Mouse (Mus musculus): ENCODE results near the gene Dysf. TPM values are rescaled to one million over a fixed set of nuclear protein-coding genes. Genes with fewer than 3 reads are reported as not detected.

Dysf gene
- polyA plus RNA-seq, 2 experiments, result 1.6 to 1.9 TPM

GRCm38 (mm10) chr6:84124609-84125008 lies 116.2 kb downstream of the Dysf start:
- no peak for ATAC-seq (ENCODE audit: insufficient read depth)
- no peak for DNase-seq (ENCODE audit: low read depth in 3 of 3, low spot score in 3 of 3)
- Histone ChIP-seq H3K27ac (no peak overlapping the region), H3K4me1 (replicated peaks; ENCODE audit: control insufficient read depth in 2 of 2, insufficient read depth in 2 of 2, low read length in 1 of 2) (no peaks in the 10 kb centered on the region), H3K9me3 (ENCODE audit: control insufficient read depth, low read length) (no peaks in the 10 kb centered on the region), H3K9ac (replicated peaks) (no peak overlapping the region), H3K4me3 (ENCODE audit: insufficient read depth in 1 of 2, low read depth in 2 of 2, low read length in 2 of 2) (no peak overlapping the region), H3K4me2 (ENCODE audit: low read depth) (no peak overlapping the region), H3K36me3 (replicated peaks; ENCODE audit: control insufficient read depth, insufficient read depth, low read depth) (no peaks in the 10 kb centered on the region), H3K27me3 (ENCODE audit: control insufficient read depth, insufficient read depth, low read length) (no peaks in the 10 kb centered on the region)
- WGBS (ENCODE audit: insufficient replicate concordance), result 66% methylated on average over 9 of the region's 9 CpGs
- TF ChIP-seq CTCF (IDR thresholded peaks at IDR 0.05; ENCODE audit: low read depth) (no peak), EP300 (IDR thresholded peaks at IDR 0.05; ENCODE audit: low read depth) (no peak)

DNA sequence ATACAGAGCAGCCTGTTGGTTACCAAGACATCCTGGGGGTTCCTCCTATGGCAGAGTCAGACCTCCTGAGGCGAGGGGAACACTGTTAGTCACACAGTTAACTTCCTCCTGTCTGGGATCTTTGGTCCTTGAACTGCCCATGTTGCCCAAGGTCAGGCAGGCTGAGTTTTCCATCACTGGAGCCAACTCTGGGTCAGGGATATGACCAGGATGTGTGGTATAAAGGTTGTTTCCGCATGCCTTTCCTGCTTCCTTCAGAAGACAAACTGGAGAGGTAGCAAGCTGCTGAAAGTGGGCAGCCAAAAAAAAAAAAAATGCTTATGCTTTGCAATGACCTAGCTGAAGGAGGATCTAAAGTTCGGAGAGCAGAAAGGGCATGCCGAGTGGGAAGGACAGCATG lies 116.7 kb downstream of the Dysf start:
- H3K9me3 ChIP-seq (ENCODE audit: control insufficient read depth, low read length), result no peaks in the 10 kb centered on the region
- no peaks in the 10 kb centered on the region for H3K27me3 ChIP-seq (ENCODE audit: control insufficient read depth, insufficient read depth, low read length)
- H3K27ac ChIP-seq, result no peak overlapping the region
- H3K9ac ChIP-seq (replicated peaks), result no peak overlapping the region
- no peak for TF ChIP-seq EP300 (IDR thresholded peaks at IDR 0.05; ENCODE audit: low read depth)
- no peak for TF ChIP-seq CTCF (IDR thresholded peaks at IDR 0.05; ENCODE audit: low read depth)
- DNase-seq (ENCODE audit: low read depth in 3 of 3, low spot score in 3 of 3) (no peak), ATAC-seq (ENCODE audit: insufficient read depth) (no peak)
- no peak overlapping the region for H3K4me3 ChIP-seq (ENCODE audit: insufficient read depth in 1 of 2, low read depth in 2 of 2, low read length in 2 of 2)
- WGBS (ENCODE audit: insufficient replicate concordance), result 42% methylated on average over 4 of the region's 4 CpGs
- H3K36me3 ChIP-seq (replicated peaks; ENCODE audit: control insufficient read depth, insufficient read depth, low read depth), result no peaks in the 10 kb centered on the region
- no peak overlapping the region for H3K4me2 ChIP-seq (ENCODE audit: low read depth)
- no peaks in the 10 kb centered on the region for H3K4me1 ChIP-seq (replicated peaks; ENCODE audit: control insufficient read depth in 2 of 2, insufficient read depth in 2 of 2, low read length in 1 of 2)

DNA sequence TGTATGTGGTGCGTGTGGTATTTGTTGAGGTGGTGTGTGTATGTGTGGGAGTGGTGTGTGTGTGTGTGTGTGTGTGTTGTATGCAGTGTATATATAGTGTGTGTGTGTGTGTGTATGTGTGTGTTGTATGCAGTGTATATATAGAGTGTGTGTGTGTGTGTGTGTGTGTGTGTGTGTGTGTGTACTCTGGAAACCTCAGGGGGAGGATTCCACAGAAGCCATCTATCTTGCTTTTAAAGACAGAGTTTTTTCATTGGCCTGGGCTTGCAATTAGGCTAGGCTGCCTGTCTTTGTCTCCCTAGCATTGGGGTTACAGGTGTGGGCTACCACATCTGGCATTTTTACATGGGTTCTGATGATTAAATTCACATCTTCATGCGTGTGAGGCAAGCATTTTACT lies 119.8 kb downstream of the Dysf start:
- no peak overlapping the region for H3K4me2 ChIP-seq (ENCODE audit: low read depth)
- no peaks in the 10 kb centered on the region for H3K9me3 ChIP-seq (ENCODE audit: control insufficient read depth, low read length)
- TF ChIP-seq EP300 (IDR thresholded peaks at IDR 0.05; ENCODE audit: low read depth), result no peak
- no peak for TF ChIP-seq CTCF (IDR thresholded peaks at IDR 0.05; ENCODE audit: low read depth)
- no peaks in the 10 kb centered on the region for H3K36me3 ChIP-seq (replicated peaks; ENCODE audit: control insufficient read depth, insufficient read depth, low read depth)
- no peak for DNase-seq (ENCODE audit: low read depth in 3 of 3, low spot score in 3 of 3)
- ATAC-seq (ENCODE audit: insufficient read depth), result no peak
- no peaks in the 10 kb centered on the region for H3K4me1 ChIP-seq (replicated peaks; ENCODE audit: control insufficient read depth in 2 of 2, insufficient read depth in 2 of 2, low read length in 1 of 2)
- WGBS (ENCODE audit: insufficient replicate concordance), result 67% methylated on average over 2 of the region's 2 CpGs
- H3K27me3 ChIP-seq (ENCODE audit: control insufficient read depth, insufficient read depth, low read length), result no peaks in the 10 kb centered on the region
- no peak overlapping the region for H3K27ac ChIP-seq
- H3K4me3 ChIP-seq (ENCODE audit: insufficient read depth in 1 of 2, low read depth in 2 of 2, low read length in 2 of 2), result no peak overlapping the region
- H3K9ac ChIP-seq (replicated peaks), result no peak overlapping the region

DNA sequence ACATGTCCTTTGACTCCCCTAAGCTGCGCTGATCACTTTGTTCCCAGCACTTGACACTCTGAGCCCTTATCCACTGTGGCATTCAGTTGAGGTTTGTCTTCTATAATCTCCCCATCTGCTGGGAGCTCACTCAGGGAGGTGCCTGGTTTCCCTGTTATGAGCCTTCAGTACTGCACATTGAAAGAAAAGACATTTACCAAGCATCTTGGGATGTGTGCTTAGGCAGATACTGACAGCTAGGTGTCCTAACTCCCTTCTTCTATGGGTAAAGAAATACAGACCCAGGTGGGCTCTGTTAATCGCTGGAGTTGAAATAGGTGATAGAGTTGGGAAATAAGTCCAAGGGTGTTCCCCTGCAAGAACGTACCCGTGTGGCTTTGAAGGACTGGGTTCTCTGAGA lies 122.5 kb downstream of the Dysf start:
- no peak overlapping the region for H3K4me3 ChIP-seq (ENCODE audit: insufficient read depth in 1 of 2, low read depth in 2 of 2, low read length in 2 of 2)
- no peak for ATAC-seq (ENCODE audit: insufficient read depth)
- no peak overlapping the region for H3K4me2 ChIP-seq (ENCODE audit: low read depth)
- 56% methylated on average over 4 of the region's 4 CpGs for WGBS (ENCODE audit: insufficient replicate concordance)
- no peaks in the 10 kb centered on the region for H3K36me3 ChIP-seq (replicated peaks; ENCODE audit: control insufficient read depth, insufficient read depth, low read depth)
- no peaks in the 10 kb centered on the region for H3K9me3 ChIP-seq (ENCODE audit: control insufficient read depth, low read length)
- no peaks in the 10 kb centered on the region for H3K4me1 ChIP-seq (replicated peaks; ENCODE audit: control insufficient read depth in 2 of 2, insufficient read depth in 2 of 2, low read length in 1 of 2)
- TF ChIP-seq CTCF (IDR thresholded peaks at IDR 0.05; ENCODE audit: low read depth), result no peak
- TF ChIP-seq EP300 (IDR thresholded peaks at IDR 0.05; ENCODE audit: low read depth), result no peak
- no peak for DNase-seq (ENCODE audit: low read depth in 3 of 3, low spot score in 3 of 3)
- H3K27me3 ChIP-seq (ENCODE audit: control insufficient read depth, insufficient read depth, low read length), result no peaks in the 10 kb centered on the region
- H3K9ac ChIP-seq (replicated peaks), result no peak overlapping the region
- no peak overlapping the region for H3K27ac ChIP-seq

DNA sequence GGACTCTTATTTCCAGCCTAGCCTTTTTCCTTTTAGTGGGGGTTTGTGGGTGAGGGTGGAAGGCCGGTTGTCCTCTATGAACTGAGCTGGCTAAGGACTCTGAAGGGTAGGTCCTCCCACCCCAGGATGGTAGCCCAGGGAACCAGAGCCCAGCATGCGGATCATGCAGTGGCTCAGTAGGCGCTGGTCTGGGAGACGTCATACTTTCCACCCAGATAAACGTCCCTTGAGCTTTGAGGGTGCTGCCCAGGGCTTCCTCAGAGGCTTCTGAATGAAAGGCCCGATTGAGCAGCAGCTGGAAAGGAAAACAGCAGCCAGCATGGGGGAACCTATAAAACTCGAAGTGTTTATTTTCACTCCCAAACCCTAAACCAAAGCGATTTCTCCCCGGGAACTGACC lies 123.1 kb downstream of the Dysf start:
- WGBS (ENCODE audit: insufficient replicate concordance), result 64% methylated on average over 9 of the region's 9 CpGs
- Histone ChIP-seq H3K27me3 (ENCODE audit: control insufficient read depth, insufficient read depth, low read length) (no peaks in the 10 kb centered on the region), H3K36me3 (replicated peaks; ENCODE audit: control insufficient read depth, insufficient read depth, low read depth) (no peaks in the 10 kb centered on the region), H3K4me3 (ENCODE audit: insufficient read depth in 1 of 2, low read depth in 2 of 2, low read length in 2 of 2) (no peak overlapping the region), H3K4me2 (ENCODE audit: low read depth) (no peak overlapping the region), H3K27ac (no peak overlapping the region), H3K9ac (replicated peaks) (no peak overlapping the region), H3K9me3 (ENCODE audit: control insufficient read depth, low read length) (no peaks in the 10 kb centered on the region), H3K4me1 (replicated peaks; ENCODE audit: control insufficient read depth in 2 of 2, insufficient read depth in 2 of 2, low read length in 1 of 2) (no peaks in the 10 kb centered on the region)
- TF ChIP-seq CTCF (IDR thresholded peaks at IDR 0.05; ENCODE audit: low read depth) (no peak), EP300 (IDR thresholded peaks at IDR 0.05; ENCODE audit: low read depth) (no peak)
- no peak for DNase-seq (ENCODE audit: low read depth in 3 of 3, low spot score in 3 of 3)
- no peak for ATAC-seq (ENCODE audit: insufficient read depth)

All from liver, embryonic 14.5 days (tissue).